Mouse (Mus musculus) embryonic stem cell, embryonic (primary cell): ENCODE results near the gene Ftsj1.

ENCODE experiments used
- CTCF ChIA-PET, 4 experiments: fragments of 300-600 bp in 2 of 4; fragments of 350-600 bp in 2 of 4; sonication (Branson Sonifier 250); formaldehyde crosslinking; loops; one replicate each; lab custom pipeline; 2022; ENCODE audit warnings: inconsistent platforms in 2 of 4; lab: Charles Lee
- POLR2A ChIA-PET, 4 experiments: fragments of 300-600 bp in 2 of 4; fragments of 350-600 bp in 2 of 4; sonication (Branson Sonifier 250); formaldehyde crosslinking; loops; one replicate each; lab custom pipeline; 2022; ENCODE audit warnings: antibody characterized with exemption in 4 of 4, inconsistent platforms in 1 of 4; lab: Charles Lee

Ftsj1 gene

GRCm38 (mm10) chrX:8252334-8253285 lies at the start of gene Ftsj1:
Gene Ftsj1 (minus strand): TSS chrX:8252406.
- ChIA-PET CTCF (no interaction called here), POLR2A (interaction anchor here (0.6 to 2.7 kb wide), 24 partner anchors 12 to 412 kb away, joined by 3 to 18 read pairs (median 3); partner anchors contain the start of genes Rbm3 (in 2 of the 4), Hdac6 (in 1 of the 4), Otud5 (in 1 of the 4) and Suv39h1 (in 1 of the 4))

GRCm38 (mm10) chrX:8288621-8289020 lies 36.4 kb upstream of the Ftsj1 start:
- ChIA-PET CTCF (no interaction called here), POLR2A (interaction anchor here in 2 of 4 experiments (0.6 to 0.7 kb wide), 2 partner anchors 96 to 605 kb away, joined by 3 read pairs; no protein-coding TSS in a partner anchor)

DNA sequence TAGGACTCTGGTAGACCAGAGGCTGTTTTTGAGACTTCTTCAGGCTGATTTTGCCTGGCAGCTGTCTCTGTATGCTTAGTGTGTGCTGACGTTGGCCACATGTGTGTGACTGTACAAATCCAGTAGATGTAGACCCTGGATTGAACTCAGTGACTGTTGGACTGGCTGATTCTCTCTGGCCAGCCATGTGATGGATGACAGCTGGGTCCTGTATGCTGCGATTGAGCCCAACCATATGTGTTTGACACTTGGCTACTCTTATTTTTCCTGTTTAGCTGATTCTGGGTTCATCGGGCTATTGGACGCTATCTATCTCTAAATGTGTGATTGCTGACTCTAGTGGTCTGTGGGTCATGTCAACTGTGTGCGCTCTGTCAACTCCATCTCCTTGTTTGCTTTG lies 21.9 kb upstream of the Ftsj1 start:
- CTCF ChIA-PET: no interaction called here

DNA sequence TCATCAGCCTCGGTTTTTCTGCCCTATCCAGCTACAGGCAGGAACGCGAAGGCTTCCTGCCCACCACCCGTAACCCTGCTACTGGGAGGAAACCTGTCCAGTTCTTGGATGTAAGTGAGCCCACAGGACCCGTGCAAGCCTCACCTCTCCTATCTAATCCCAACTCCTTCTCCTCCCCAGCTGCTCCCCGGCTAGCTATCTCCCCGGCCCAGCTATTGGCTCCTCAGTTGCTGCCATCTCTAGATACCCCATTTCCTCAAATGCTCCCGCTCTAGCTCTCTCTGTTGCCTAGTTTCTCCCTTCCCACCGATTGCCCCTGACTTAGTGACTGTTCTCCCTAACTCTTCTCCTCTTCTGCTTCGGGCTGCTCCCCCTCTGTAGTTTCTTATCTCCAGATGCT lies 19.8 kb upstream of the Ftsj1 start:
- ChIA-PET POLR2A (interaction anchor here in 2 of 4 experiments (0.9 to 1.1 kb wide), 2 partner anchors 127 to 137 kb away, joined by 3 read pairs; partner anchors contain the start of gene Rbm3 (in 1 of the 2)), CTCF (interaction anchor here in 1 of 4 experiments (0.7 kb wide), 1 partner anchor 146 kb away, joined by 3 read pairs; no protein-coding TSS in a partner anchor)

More for the DNA sequence above, 21.9 kb upstream of the Ftsj1 start:
- POLR2A ChIA-PET: no interaction called here

DNA sequence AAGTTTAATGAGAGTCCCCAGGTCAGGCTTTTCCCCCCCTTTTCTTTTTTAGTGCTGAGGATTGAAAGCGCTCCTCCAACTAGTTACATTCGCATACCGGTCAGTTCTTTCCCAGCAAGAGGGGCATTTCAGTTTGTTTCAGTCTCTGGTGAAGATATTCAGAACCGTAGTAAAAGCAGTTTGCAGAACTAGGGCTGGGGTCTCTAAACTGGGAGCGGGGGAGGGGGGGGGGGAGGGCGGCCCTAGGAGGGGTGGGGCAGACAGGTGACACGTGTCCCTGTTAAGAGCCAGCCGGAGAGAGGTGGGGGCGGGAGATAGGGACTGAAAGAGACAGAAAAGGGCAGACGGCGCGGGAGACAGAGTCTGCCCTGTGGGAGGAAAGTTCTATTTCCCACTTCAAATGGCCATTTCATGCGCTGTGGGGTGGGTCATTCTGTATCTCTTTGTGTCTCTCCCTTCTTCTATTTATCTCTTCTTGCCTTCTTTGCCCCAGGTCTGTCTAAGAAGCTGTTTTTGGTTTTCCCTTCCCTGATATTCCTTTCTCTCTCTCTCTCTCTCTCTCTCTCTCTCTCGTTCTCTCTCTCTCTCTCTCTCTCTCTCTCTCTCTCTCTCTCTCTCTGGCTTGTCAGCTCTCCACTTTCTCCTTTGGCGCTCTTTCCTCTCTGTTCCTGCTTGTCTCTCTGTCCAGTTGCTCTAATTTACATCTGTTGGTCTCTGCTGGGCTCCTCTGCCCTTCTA lies 19.0 kb upstream of the Ftsj1 start, which contains the start of gene Slc38a5:
Gene Slc38a5, plus strand, starts transcription at position 51 of the 738 bp plus-strand sequence.
- ChIA-PET POLR2A (interaction anchor here in 2 of 4 experiments (0.9 kb wide), 2 partner anchors 126 to 136 kb away, joined by 3 read pairs; partner anchors contain the start of gene Rbm3 (in 1 of the 2)), CTCF (no interaction called here)

DNA sequence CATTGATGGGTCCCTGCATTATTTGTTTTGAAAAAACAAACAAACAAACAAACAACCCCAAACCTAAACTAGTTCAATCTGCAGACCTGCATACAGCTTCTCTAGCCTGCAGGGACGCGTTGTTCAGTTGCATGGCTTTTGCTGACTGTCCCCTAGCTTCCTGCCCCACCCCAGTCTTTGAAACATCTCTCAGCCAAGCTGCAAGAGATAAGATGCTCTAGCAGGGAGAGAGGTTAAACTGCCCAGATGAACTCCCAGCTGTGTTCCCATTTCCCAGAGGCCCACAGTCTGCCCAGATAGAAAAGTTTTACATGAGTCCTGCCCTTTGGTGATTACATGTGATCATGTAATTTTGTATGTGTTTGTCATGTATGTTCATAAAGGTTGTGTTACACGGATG lies 12.0 kb upstream of the Ftsj1 start:
- POLR2A ChIA-PET: interaction anchor here in 2 of 4 experiments (0.6 to 0.7 kb wide), 2 partner anchors 12 to 214 kb away, joined by 3 read pairs; partner anchors contain the start of gene Ftsj1 (in 1 of the 2)

GRCm38 (mm10) chrX:8263156-8263804 lies 11.1 kb upstream of the Ftsj1 start:
- CTCF ChIA-PET: interaction anchor here in 1 of 4 experiments (0.5 kb wide), 1 partner anchor 269 kb away, joined by 5 read pairs; no protein-coding TSS in a partner anchor
- POLR2A ChIA-PET: interaction anchor here in 1 of 4 experiments (1.2 kb wide), 1 partner anchor 131 kb away, joined by 3 read pairs; the partner anchor contains the start of gene Wdr13

More for the DNA sequence above, 12.0 kb upstream of the Ftsj1 start:
- CTCF ChIA-PET: no interaction called here

GRCm38 (mm10) chrX:8259478-8259877 lies 7.3 kb upstream of the Ftsj1 start:
- CTCF ChIA-PET: interaction anchor here in 1 of 4 experiments (1.7 kb wide), 1 partner anchor 52 kb away, joined by 4 read pairs; the partner anchor contains the start of gene Porcn
- POLR2A ChIA-PET: interaction anchor here in 2 of 4 experiments (1.0 to 1.1 kb wide), 3 partner anchors 114 to 185 kb away, joined by 3 to 4 read pairs (median 4); partner anchors contain the start of genes Rbm3 (in 1 of the 2), Suv39h1 (in 1 of the 2) and Wdr13 (in 1 of the 2)

DNA sequence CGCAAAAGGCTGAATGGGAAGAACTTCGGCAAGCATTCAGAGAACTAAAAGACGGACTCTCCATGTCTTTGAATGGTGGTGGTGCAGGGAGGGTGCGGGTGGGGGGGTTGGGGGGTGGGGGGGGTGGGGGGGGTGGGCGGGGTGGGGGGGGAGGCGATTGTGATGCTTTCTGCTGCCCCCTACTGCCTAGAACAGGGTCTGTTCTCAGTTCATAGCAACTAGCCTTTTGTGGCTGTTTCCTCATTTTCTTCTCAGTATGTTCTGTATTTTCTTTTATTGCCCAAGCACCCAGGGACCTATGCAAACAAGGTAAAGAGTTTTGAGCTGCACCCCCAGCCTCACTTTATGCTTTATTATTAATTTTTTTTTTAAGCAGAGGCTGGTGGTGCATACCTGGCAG lies 3.6 kb upstream of the Ftsj1 start:
- ChIA-PET CTCF (no interaction called here), POLR2A (interaction anchor here in 1 of 4 experiments (0.7 kb wide), 1 partner anchor 31 kb away, joined by 3 read pairs; no protein-coding TSS in a partner anchor)

DNA sequence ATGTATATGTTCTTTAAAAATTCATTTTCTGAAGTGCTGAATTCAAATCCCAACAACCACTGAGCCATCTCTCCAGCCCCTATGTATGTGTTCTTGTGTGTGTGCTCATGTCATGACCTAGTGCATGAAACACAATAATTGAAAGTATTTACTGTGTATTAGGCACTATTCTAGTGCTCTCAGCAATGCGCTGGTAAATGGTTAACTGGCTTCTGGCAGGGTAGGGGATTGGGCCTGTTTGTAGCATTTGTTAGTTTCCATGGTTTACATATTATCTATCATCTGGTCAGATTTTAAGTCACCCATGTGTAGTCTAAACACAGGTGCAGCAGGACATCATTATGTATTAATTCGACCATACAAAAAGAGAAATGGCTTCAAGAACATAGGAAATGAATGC lies 1.5 kb upstream of the Ftsj1 start:
- CTCF ChIA-PET: interaction anchor here in 1 of 4 experiments (0.6 kb wide), 1 partner anchor 16 kb away, joined by 3 read pairs; no protein-coding TSS in a partner anchor
- POLR2A ChIA-PET: no interaction called here

DNA sequence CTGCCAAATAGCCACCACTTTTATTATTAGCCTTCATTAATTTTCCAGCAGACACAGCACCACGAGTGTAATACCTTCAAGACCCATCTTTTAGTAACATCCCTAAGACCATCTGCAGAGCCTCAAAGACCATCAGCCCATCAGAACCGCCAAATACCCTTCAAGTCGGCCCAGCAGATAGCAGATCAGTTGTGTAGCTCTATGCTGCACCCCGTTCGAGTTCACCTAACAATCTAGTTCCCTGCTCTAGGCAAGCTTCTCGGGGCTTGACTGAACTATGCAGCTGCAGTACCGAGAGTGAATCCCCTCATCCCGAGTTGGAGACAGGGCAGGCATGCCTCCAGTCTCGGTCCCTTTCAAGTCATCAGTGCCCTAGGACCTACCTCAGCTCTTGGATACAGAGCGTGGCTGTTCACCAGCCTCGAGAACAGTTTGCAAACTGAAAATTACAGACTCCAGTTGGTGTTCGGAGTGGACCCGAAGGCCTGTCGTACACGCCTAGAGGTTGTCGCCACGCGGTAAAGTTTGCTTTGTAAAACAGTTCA lies 345 bp downstream of the Ftsj1 start:
- ChIA-PET POLR2A (interaction anchor here in 3 of 4 experiments (0.7 to 2.7 kb wide), 24 partner anchors 9 to 411 kb away, joined by 3 to 18 read pairs (median 4); partner anchors contain the start of genes Rbm3 (in 2 of the 3), Hdac6 (in 1 of the 3), Otud5 (in 1 of the 3) and Wdr13 (in 1 of the 3)), CTCF (interaction anchor here in 1 of 4 experiments (0.6 kb wide), 1 partner anchor 339 kb away, joined by 3 read pairs; no protein-coding TSS in a partner anchor)

DNA sequence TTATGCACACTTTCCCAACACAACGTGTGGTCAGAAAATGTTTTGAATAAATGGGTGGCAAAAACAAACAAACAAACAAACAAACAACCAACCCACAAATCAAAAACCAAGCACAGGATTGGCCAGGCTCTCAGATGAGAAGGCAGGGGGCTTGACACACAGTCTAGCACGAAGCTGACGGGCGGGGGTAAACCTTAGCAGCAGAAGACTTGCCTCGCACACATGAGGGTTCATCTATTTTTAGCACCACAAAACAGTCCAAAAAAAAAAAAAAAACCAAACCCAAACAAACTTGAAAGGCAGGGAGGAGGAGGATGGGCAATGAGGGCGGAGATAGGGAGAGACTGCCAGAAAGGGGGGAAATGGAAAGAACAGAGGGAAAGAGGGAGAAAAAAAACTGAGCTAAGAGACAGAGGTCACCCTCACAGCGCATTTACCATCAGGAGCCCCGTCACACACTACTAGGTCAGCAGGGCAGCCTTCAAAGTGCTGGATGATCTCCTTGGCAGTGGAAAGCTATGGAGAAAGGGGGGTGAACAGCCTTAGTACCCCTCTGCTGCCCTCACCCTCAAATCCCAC lies 3.6 kb downstream of the Ftsj1 start:
- POLR2A ChIA-PET: interaction anchor here in 2 of 4 experiments (0.7 to 1.4 kb wide), 2 partner anchors 103 to 998 kb away, joined by 3 to 7 read pairs; partner anchors contain the start of gene Rbm3 (in 1 of the 2)
- CTCF ChIA-PET: interaction anchor here in 2 of 4 experiments (0.7 to 1.0 kb wide), 4 partner anchors 10 to 123 kb away, joined by 3 to 4 read pairs (median 4); no protein-coding TSS in a partner anchor

DNA sequence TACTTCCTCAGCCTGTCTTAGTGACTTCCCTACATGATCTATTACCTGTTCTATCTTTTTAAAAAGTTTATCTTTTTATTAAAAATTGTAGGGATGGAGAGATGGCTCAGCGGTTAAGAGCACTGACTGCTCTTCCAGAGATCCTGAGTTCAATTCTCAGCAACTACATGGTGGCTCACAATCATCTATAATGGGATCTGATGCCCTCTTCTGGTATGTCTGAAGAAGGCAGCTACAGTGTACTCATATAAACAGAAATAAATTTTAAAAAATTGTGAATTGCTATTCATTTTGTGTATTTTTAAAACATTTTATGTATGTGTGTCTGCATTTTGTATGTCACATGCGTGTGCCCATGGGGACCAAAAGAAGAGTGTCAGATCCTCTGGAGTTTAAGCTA lies 4.5 kb downstream of the Ftsj1 start:
- POLR2A ChIA-PET: interaction anchor here in 3 of 4 experiments (0.6 to 1.4 kb wide), 4 partner anchors 9 to 193 kb away, joined by 3 to 7 read pairs (median 4); partner anchors contain the start of genes Rbm3 (in 1 of the 3) and Suv39h1 (in 1 of the 3)
- CTCF ChIA-PET: interaction anchor here in 2 of 4 experiments (0.7 to 1.1 kb wide), 5 partner anchors 9 to 123 kb away, joined by 3 to 4 read pairs (median 3); no protein-coding TSS in a partner anchor

- CTCF ChIA-PET: interaction anchor here in 2 of 4 experiments (0.7 to 1.3 kb wide), 4 partner anchors 9 to 32 kb away, joined by 3 to 5 read pairs (median 4); no protein-coding TSS in a partner anchor
Measured at GRCm38 (mm10) chrX:8238804-8239395, 13.3 kb downstream of the Ftsj1 start.

GRCm38 (mm10) chrX:8236704-8237103 lies 15.5 kb downstream of the Ftsj1 start:
- ChIA-PET POLR2A (interaction anchor here in 1 of 4 experiments (2.1 kb wide), 1 partner anchor 91 kb away, joined by 8 read pairs; the partner anchor contains the start of gene Rbm3), CTCF (interaction anchor here in 1 of 4 experiments (1.6 kb wide), 1 partner anchor 12 kb away, joined by 3 read pairs; no protein-coding TSS in a partner anchor)

More at GRCm38 (mm10) chrX:8238804-8239395, 13.3 kb downstream of the Ftsj1 start:
- POLR2A ChIA-PET: interaction anchor here (0.7 to 2.5 kb wide), 29 partner anchors 9 to 525 kb away, joined by 3 to 15 read pairs (median 4); partner anchors contain the start of genes Rbm3 (in 4 of the 4), Ebp (in 3 of the 4), Porcn (in 3 of the 4) and Ftsj1 (in 2 of the 4)
